Mouse (Mus musculus): Measurements from ENCODE around the gene Sav1.

DNA sequence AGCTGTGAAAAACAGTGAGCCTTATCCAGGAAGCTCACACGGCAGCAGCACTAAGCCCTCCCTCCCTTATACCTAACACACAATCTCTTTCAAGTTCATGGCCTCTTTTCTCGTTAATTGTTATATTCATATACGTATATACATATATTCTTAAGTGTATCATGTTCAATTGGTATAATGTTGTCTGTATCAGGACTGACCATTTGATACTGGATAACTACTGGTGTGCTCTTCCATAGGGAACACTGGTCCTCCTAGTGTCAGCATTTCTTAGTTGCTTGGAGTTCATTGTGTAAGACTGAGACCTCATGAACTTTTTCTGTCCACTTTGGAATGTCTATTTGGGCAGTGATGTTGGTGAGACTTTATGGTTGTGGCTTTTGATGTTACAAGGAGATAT lies 63.7 kb downstream of the Sav1 start:
- TF ChIP-seq POLR2A (IDR thresholded peaks at IDR 0.05; ENCODE audit: insufficient read depth, low read length): no peak
- TF ChIP-seq CTCF (IDR thresholded peaks at IDR 0.05; ENCODE audit: low read depth, low read length): no peak
- no peak for TF ChIP-seq EP300 (IDR thresholded peaks at IDR 0.05; ENCODE audit: insufficient read depth, low read depth, low read length)
